Mouse (Mus musculus): ENCODE measurements around the gene Sec31a.
"Not testable (repeated sequence)": the region's sequence is repeated elsewhere in the genome, so short reads cannot be mapped to it uniquely, and the experiment has no call there.

Gene Sec31a

DNA sequence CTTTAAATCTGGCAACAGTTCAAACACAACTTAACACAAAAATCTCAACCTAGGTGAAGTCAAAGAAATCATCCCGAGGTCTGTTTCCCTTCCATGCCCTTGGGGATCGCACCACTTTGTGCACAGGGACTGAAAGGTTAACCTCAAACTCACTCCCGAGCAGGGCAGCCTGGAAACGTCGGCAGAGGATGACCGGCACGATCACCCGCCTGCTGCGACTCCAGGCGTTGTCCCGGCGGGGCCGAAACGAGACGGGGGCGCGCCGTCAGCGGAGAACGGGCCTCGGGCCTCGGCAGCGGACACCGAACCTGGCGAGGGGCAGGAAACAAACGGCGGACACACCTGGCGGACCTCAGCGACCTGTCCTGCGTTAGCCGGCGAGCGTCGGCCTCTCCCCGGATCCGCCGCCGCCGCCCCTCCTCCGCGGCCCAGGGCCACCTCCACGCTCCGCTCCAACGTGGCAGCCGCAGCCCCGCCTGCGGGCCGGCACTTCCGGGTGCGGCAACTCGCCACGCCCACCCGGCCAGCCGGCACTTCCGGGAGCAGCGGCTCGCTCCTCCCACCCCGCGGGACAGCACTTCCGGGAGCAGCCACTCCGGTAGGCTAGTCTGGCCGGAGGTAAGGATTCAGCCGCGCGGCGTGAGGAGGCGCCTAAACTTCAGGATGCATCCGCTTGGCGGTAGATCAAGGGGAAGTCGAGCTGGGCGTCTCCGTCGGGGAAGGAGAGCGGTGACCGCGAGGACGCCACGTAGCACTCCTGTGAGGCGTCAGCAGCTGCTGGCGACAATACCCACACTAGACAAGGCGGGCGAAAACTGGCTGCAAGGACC lies at the start of gene Sec31a:
Gene Sec31a (minus strand): TSS at position 474 of the 830 bp plus-strand sequence.
- peak; percentile 98 for DNase-seq (ENCODE audit: low read depth)

- peak; percentile 32 for DNase-seq (ENCODE audit: low read depth)
These were observed 46.3 kb upstream of the Sec31a start for GRCm38 (mm10) chr5:100462374-100462773.

DNA sequence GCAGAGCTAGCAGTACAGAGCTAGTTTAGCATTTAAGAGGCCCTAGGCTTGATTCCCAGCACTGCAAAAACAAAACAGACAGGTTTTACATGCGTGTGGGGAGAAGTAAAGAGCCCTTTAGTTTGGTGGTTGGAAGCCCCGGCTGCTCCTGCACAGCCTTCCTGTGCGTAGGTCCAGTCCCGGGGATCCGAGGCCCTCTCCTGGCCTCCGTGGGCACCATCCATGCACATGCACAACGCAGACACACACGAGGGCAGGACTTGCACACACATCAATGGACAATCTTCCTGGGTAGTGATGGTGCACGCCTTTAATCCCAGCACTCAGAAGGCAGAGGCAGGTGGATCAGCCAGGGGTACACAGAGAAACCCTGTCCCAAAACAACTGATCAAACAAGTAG lies 45.5 kb upstream of the Sec31a start:
- DNase-seq (ENCODE audit: low read depth), result no peak

GRCm38 (mm10) chr5:100459468-100459867 lies 43.4 kb upstream of the Sec31a start:
- no peak for DNase-seq (ENCODE audit: low read depth)

DNA sequence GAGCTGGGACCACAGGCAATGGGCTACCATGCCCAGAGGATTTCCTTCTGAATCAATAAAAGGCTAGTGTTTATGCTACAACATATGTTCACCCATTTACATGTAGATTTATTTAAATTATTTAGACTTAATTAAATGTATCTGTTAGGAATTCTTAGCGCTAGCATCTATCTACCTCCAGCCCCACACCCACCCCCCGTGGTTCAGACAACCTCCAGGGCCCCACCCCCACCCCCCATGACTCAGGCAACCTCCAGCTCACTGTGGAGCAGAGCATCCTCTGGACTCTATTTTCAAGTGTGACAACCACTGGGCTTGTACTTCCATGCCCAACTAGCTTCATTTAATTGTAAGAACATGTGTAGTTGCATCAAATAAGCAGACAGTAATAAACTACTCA lies 35.8 kb upstream of the Sec31a start:
- no peak for DNase-seq (ENCODE audit: low read depth)

- no peak for DNase-seq (ENCODE audit: low read depth)
These were observed 22.8 kb upstream of the Sec31a start for GRCm38 (mm10) chr5:100438796-100439195.

- no peak for DNase-seq (ENCODE audit: low read depth)
These were observed 21.9 kb upstream of the Sec31a start for GRCm38 (mm10) chr5:100437917-100438316.

- no peak for DNase-seq (ENCODE audit: low read depth)
These were observed 21.1 kb upstream of the Sec31a start for GRCm38 (mm10) chr5:100437086-100437485.

GRCm38 (mm10) chr5:100430966-100431365 lies 14.9 kb upstream of the Sec31a start:
- no peak for DNase-seq (ENCODE audit: low read depth)

GRCm38 (mm10) chr5:100430076-100430390 lies 14.0 kb upstream of the Sec31a start:
- no peak for DNase-seq (ENCODE audit: low read depth)

DNA sequence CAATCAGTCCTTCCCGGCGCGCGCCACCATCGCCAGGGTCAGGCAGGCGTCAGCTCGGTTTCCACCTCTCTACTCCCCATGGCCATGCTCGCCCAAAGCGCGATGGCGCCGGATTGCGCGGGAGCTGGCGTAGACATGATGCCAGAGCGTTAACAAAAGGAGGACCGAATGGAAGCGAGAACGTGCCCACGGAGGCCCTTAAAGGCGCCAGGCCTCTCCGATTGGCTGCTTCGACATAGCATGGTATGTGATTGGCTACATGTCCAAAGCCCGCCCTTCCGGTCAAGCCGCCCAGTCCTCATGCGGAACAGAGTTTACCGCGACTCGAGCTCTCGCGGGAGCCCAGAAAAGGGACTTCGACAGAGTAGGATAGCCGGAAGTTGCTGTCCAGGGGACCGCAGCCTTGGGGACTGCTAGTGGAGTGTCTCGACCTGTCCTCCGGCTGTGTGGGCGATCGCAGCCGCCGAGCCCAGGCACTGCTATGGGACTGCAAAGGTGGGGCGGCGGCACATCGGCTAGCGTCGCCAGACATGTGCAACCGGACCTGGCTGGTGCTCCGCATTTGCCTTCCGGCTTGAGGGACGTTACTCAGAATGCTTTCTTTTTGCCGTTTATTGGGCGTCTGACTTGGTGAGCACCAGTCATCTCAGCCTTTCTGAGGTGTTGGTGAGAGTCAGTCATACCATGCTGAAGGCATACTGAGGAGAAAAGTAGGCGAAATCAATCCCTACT lies 13.5 kb upstream of the Sec31a start:
- peak; percentile 100 for DNase-seq (ENCODE audit: low read depth)

GRCm38 (mm10) chr5:100428734-100429343 lies 12.8 kb upstream of the Sec31a start:
- no peak for DNase-seq (ENCODE audit: low read depth)

GRCm38 (mm10) chr5:100428031-100428733 lies 12.1 kb upstream of the Sec31a start:
- DNase-seq (ENCODE audit: low read depth), result peak; percentile 23

GRCm38 (mm10) chr5:100427276-100427675 lies 11.2 kb upstream of the Sec31a start:
- DNase-seq (ENCODE audit: low read depth), result peak; percentile 72

DNA sequence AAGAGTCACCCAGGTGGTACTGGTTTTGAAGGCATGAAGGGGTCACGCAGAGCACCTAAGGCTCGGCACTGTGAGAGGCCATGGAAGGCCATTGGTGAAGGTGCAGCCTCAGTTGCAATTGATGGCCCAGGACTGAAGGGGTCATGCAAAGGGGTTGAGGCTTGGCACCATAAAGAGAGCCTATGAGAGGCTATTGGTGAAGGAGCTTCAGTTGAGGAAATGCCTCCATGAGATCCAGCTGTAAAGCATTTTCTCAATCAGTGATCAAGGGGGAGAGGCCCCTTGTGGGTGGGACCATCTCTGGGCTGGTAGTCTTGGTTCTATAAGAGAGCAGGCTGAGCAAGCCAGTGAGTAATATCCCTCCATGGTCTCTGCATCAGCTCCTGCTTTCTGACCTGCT lies 9.8 kb upstream of the Sec31a start:
- DNase-seq (ENCODE audit: low read depth), result not testable (repeated sequence)

- no peak for DNase-seq (ENCODE audit: low read depth)
These were observed 8.2 kb upstream of the Sec31a start for GRCm38 (mm10) chr5:100424252-100424651.

GRCm38 (mm10) chr5:100423626-100424025 lies 7.6 kb upstream of the Sec31a start:
- no peak for DNase-seq (ENCODE audit: low read depth)

DNA sequence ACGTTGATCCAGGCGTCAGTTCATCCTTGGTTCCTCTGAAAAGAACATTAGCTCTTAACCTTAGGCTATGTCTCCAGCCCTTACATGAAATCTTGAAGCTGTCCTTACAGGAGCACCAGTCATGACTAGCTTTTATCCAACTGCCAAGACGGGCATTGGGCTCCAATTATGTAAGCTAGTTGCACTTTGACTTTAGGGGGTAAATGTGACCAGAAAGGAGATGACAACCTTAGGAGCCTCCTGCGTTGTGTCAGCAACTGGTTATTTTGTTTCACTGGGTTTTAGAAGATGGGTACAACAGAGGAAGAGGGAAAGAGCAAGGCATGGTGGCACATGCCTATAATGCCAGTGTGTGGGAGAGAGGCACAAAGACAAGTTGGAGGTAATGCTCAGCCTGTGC lies 2.8 kb upstream of the Sec31a start:
- no peak for DNase-seq (ENCODE audit: low read depth)

GRCm38 (mm10) chr5:100418077-100418476 lies 2.0 kb upstream of the Sec31a start:
- no peak for DNase-seq (ENCODE audit: low read depth)

GRCm38 (mm10) chr5:100414474-100415196 lies 1.4 kb downstream of the Sec31a start:
- no peak for DNase-seq (ENCODE audit: low read depth)

DNA sequence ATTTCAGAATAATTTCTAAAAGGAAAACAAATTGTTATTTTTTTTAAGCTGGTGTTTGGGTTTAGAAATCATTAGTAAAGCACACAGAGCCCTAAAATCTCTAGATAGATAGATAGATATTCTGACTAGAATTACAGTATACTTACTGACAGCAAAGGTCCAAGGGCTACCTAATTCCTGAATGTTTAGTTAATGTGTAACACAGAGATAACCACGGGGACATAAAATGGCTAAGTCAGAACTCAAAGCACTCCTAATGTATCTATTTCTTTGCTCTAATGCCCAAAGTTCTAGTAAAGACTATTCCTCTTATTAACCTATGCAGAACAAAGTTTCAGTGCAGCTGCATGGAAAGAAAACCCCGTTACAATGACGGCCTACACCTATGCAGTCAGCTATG lies 3.1 kb downstream of the Sec31a start:
- DNase-seq (ENCODE audit: low read depth), result no peak

- peak; percentile 71 for DNase-seq (ENCODE audit: low read depth)
These were observed 5.8 kb downstream of the Sec31a start for GRCm38 (mm10) chr5:100410281-100410680.
